Mouse (Mus musculus) hindbrain, embryonic 11.5 days (tissue): Measurements from ENCODE around the gene Hist1h4a. TPM values are rescaled to one million over a fixed set of nuclear protein-coding genes. Genes with fewer than 3 reads are reported as not detected.

ENCODE experiments used
- ATAC-seq: fragments of 200-750 bp; cut with Nextera tagmentation; 2 replicates; pipeline ENCODE4 v1.8.0; 2017; ENCODE audit warnings: mild to moderate bottlenecking, moderate TSS enrichment, moderate library complexity; ENCODE audit not compliant: low FRiP score
- DNase-seq: peaks from one replicate; pipeline ENCODE4 v3.0.0-alpha.2; 2015; ENCODE audit warnings: low spot score
- H3K27ac ChIP-seq: fragments of 300-500 bp; sonication (generic); 2 replicates; pipeline ENCODE4 v1.5.1; 2014; ENCODE audit warnings: mild to moderate bottlenecking, low read depth, low read length
- H3K27me3 ChIP-seq: fragments of 300-500 bp; sonication (generic); 2 replicates; pipeline ENCODE4 v1.6.1; 2014; ENCODE audit warnings: mild to moderate bottlenecking, low read length, moderate library complexity, mixed read lengths; ENCODE audit not compliant: control insufficient read depth, insufficient read depth
- H3K36me3 ChIP-seq: fragments of 300-500 bp; sonication (generic); 2 replicates; pipeline ENCODE4 v1.6.1; 2014; ENCODE audit warnings: mild to moderate bottlenecking, low read length, moderate library complexity, mixed read lengths; ENCODE audit not compliant: control insufficient read depth, insufficient read depth
- H3K4me1 ChIP-seq: fragments of 300-500 bp; sonication (generic); replicated peaks from 2 replicates; pipeline ENCODE4 v1.6.1; 2014; ENCODE audit warnings: low read length, mixed read lengths; ENCODE audit not compliant: control insufficient read depth, insufficient read depth
- H3K4me2 ChIP-seq: fragments of 300-500 bp; sonication (generic); replicated peaks from 2 replicates; pipeline ENCODE4 v1.6.1; 2014; ENCODE audit warnings: mild to moderate bottlenecking, low read depth, low read length
- H3K4me3 ChIP-seq: fragments of 300-500 bp; sonication (generic); 2 replicates; pipeline ENCODE4 v1.5.1; 2014; ENCODE audit warnings: low read depth, low read length
- H3K9ac ChIP-seq: fragments of 300-500 bp; sonication (generic); 2 replicates; pipeline ENCODE4 v1.6.1; 2014; ENCODE audit warnings: low read depth, low read length
- H3K9me3 ChIP-seq: fragments of 300-500 bp; sonication (generic); 2 replicates; pipeline ENCODE4 v1.6.1; 2016; ENCODE audit warnings: low read length; ENCODE audit not compliant: control insufficient read depth
- WGBS: fragments of 180-500 bp; shearing (Covaris S2); extraction: QIAGEN DNeasy Blood & Tissue Kit; methylation state at CpG from one replicate; pipeline ENCODE4 v1.1.7; 2014; 5-methylcytosine and 5-hydroxymethylcytosine counted together
- polyA plus RNA-seq: library from polyadenylated mRNA; unstranded; fragments of >200 nt; fragmentation: Nextera tagmentation; extraction: Ambion mirVana; gene quantifications from 2 replicates; pipeline ENCODE4 v1.2.1, GENCODE M21; 2014

Hist1h4a gene
- polyA plus RNA-seq, 1 experiment from 2014 or later, result not detected

DNA sequence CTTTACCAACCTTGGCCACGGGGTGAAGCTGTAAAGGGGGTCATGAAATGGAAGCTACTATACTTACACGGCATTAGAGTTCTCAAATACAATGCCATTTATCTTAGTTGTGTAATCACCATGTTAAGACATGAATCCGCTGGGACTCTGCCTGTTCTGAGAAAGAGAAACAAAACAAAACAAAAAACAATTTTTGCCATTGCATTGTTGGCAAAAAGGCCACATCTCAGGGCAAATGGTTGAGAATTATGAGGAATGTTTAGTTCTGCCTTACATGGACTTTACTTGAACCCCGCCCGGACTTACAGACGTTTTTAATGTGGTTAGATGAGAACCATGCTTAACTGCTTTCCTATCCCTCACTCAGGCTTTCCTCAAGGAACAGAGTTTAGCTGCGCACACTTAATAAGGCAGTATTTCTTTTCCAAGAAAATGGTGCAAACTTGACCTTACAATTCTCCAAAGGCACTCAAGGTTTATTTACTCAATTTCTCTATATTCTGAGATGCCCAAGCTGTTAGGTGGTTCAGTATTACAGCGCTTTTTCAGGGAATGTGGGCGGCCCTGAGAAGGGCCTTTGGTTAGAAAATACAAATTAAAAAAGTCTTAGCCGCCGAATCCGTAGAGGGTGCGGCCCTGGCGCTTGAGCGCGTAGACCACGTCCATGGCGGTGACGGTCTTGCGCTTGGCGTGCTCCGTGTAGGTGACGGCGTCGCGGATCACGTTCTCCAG lies 624 bp downstream of the Hist1h4a start:
- Histone ChIP-seq H3K4me2 (peak overlapping the region; percentile 46), H3K9me3 (no peaks in the 10 kb centered on the region), H3K9ac (peak overlapping the region; percentile 34; the same call in 1 of the 2 replicates), H3K27me3 (no peaks in the 10 kb centered on the region), H3K4me3 (peak overlapping the region; percentile 35), H3K27ac (peak overlapping the region; percentile 83), H3K36me3 (no peaks in the 10 kb centered on the region), H3K4me1 (peaks cover 8% of the 10 kb centered on the region; the same call in 1 of the 2 replicates)
- DNase-seq (peak; percentile 50), ATAC-seq (peak; percentile 20; the same call in 1 of the 2 replicates)
- 2% methylated on average over 20 of the region's 27 CpGs for WGBS

DNA sequence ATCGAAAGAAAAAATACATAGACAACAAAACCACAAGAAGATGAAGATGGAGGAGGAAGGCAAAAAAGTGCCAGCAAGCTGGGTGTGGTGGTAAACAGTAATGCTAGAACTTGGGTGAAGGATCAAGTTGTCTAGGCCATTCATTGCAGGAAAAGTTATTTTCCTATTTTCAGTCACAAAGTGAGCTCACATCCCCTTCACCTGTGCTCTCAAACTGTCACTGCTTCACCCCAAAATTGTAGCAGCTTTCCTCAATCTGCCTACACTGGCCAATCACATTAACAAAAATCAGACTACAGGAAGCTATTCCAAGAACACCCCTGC lies 1.2 kb downstream of the Hist1h4a start:
- 72% methylated on average over 1 of the region's 1 CpGs for WGBS
- Histone ChIP-seq H3K4me2 (peak overlapping the region; percentile 46), H3K36me3 (no peaks in the 10 kb centered on the region), H3K9me3 (no peaks in the 10 kb centered on the region), H3K4me3 (peak overlapping the region; percentile 13), H3K4me1 (peaks cover 8% of the 10 kb centered on the region; the same call in 1 of the 2 replicates), H3K27ac (peak overlapping the region; percentile 83), H3K27me3 (no peaks in the 10 kb centered on the region), H3K9ac (no peak overlapping the region)
- DNase-seq, result no peak
- no peak for ATAC-seq

- no peak overlapping the region for H3K4me2 ChIP-seq
- H3K4me1 ChIP-seq, result peaks cover 7% of the 10 kb centered on the region; the same call in 1 of the 2 replicates
- no peaks in the 10 kb centered on the region for H3K27me3 ChIP-seq
- no peaks in the 10 kb centered on the region for H3K36me3 ChIP-seq
- 69% methylated on average over 3 of the region's 3 CpGs for WGBS
- no peak overlapping the region for H3K27ac ChIP-seq
- DNase-seq, result no peak
- no peak overlapping the region for H3K4me3 ChIP-seq
- no peaks in the 10 kb centered on the region for H3K9me3 ChIP-seq
- ATAC-seq, result no peak
- H3K9ac ChIP-seq, result no peak overlapping the region
Observed at GRCm38 (mm10) chr13:23759251-23759771, 1.7 kb downstream of the Hist1h4a start.

DNA sequence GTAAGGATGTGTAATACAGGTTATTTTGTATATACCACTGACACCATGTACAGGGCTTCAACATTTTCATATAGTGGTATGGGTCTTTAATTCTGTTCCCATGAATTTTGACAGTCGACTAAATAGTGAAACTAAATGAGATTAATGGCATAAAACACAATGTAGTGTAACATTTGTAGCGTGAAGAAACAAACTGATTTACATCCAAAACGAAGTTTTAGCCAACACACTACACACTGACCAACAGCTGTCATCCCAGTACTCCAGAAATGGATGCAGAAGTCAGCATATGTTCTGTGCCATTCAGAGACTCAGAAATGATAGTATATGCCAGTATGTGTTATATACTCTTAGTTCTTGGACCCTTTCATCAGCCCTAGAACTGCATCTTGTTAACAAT lies 3.1 kb downstream of the Hist1h4a start:
- no peaks in the 10 kb centered on the region for H3K36me3 ChIP-seq
- WGBS, result 63% methylated on average over 3 of the region's 3 CpGs
- no peak for DNase-seq
- no peaks in the 10 kb centered on the region for H3K9me3 ChIP-seq
- no peak overlapping the region for H3K9ac ChIP-seq
- H3K4me3 ChIP-seq, result no peak overlapping the region
- no peak for ATAC-seq
- H3K4me1 ChIP-seq, result peaks cover 5% of the 10 kb centered on the region; the same call in 1 of the 2 replicates
- no peaks in the 10 kb centered on the region for H3K27me3 ChIP-seq
- H3K27ac ChIP-seq, result no peak overlapping the region
- H3K4me2 ChIP-seq, result no peak overlapping the region

DNA sequence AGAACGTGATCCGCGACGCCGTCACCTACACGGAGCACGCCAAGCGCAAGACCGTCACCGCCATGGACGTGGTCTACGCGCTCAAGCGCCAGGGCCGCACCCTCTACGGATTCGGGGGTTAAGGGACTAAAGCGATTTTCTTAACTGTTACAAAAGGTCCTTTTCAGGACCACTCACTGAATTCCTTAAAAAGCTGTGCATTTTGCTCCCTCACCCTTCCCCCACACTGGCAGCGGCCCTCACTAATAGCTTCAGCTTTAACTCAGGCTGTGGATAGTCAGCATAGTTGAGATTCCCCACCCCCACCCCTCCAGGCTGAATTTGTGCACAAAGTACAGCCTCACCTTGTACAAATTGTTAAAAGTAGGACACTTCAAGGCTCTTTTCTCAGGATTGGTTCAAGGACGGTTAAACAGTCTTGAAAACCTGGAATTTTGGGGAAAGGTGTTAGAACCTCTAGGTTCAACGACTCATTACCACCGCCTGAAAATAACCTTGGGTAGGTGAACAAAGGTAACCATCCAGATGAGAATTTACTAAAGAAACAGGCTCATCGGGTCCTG lies 3.7 kb downstream of the Hist1h4a start:
- WGBS, result 3% methylated on average over 12 of the region's 23 CpGs
- Histone ChIP-seq H3K27ac (peak overlapping the region; percentile 82), H3K36me3 (no peaks in the 10 kb centered on the region), H3K9ac (peak overlapping the region; percentile 53), H3K27me3 (no peaks in the 10 kb centered on the region), H3K4me1 (peaks cover 5% of the 10 kb centered on the region; the same call in 1 of the 2 replicates), H3K9me3 (no peaks in the 10 kb centered on the region), H3K4me2 (peak overlapping the region; percentile 48), H3K4me3 (peak overlapping the region; percentile 32)
- peak; percentile 65 for DNase-seq
- ATAC-seq, result no peak

DNA sequence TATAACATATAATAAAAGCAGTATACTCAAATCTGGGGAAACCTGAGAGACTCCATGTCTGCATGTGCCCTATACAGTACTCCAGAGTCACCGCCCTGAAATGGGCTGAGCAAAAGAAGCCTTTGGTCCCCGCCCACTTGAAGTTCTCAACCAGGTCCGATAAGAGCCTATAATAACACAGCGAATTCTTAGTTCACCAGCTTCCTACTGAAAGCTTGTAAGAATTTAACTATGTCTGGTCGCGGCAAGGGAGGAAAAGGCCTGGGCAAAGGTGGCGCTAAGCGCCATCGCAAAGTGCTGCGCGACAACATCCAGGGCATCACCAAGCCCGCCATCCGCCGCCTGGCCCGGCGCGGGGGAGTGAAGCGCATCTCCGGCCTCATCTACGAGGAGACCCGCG lies 4.2 kb downstream of the Hist1h4a start, which contains the start of gene Hist1h4b:
Gene Hist1h4b (plus strand): TSS at position 224 of the 400 bp plus-strand sequence.
- Histone ChIP-seq H3K27ac (peak within 1 kb of the TSS; percentile 82), H3K9me3 (no peaks in the 10 kb centered on the region), H3K4me3 (peak within 1 kb of the TSS; percentile 32), H3K4me1 (peaks cover 5% of the 10 kb centered on the region; the same call in 1 of the 2 replicates), H3K4me2 (peak within 1 kb of the TSS; percentile 48), H3K36me3 (no peaks in the 10 kb centered on the region), H3K9ac (peak within 1 kb of the TSS; percentile 53), H3K27me3 (no peaks in the 10 kb centered on the region)
- DNase-seq (peak; percentile 94), ATAC-seq (peak; percentile 71)
- WGBS, result under 1% methylated on average over 12 of the region's 22 CpGs

- H3K9ac ChIP-seq, result no peak overlapping the region
- no peaks in the 10 kb centered on the region for H3K9me3 ChIP-seq
- H3K4me3 ChIP-seq, result no peak overlapping the region
- no peaks in the 10 kb centered on the region for H3K36me3 ChIP-seq
- peaks cover 5% of the 10 kb centered on the region; the same call in 1 of the 2 replicates for H3K4me1 ChIP-seq
- no peak overlapping the region for H3K27ac ChIP-seq
- no peak for DNase-seq
- H3K4me2 ChIP-seq, result no peak overlapping the region
- no peak for ATAC-seq
- no peaks in the 10 kb centered on the region for H3K27me3 ChIP-seq
Observed at GRCm38 (mm10) chr13:23755000-23755399, 6.0 kb downstream of the Hist1h4a start.

DNA sequence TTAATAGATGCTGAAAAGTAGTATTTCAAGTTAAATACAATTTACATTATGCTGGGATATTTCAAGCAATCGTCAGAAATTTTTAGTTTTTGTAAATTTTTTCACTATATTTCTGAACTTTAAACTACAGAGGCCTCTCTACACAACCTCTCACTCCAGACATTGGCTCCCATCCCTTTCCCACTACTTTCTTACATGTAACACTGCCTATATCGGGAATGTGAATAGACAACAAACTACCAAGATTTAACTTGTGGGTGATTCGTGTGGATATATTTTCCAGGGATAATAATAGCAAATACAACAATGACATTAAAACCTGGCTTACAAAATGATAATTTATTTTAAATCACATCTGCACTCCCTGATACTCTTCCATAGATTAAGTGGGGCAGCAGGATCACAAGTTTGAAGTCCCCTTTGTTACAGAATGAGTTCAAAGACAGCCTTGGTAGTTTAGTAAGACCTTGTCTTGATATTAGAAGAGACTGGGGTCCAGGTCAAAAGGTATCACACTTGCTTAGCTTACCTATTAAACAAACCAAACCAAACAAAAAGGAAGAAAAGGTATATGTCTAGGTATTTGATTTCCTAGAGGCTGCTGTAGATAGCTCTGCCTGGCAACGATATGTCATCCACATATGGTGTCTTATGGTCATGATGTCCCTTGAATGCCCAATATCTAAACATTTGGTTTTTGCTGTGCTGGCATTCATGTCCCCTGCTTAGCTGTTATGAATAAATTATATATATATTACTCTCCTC lies 7.5 kb downstream of the Hist1h4a start:
- WGBS, result 65% methylated on average over 4 of the region's 4 CpGs
- H3K27ac ChIP-seq, result peak overlapping the region; percentile 54; the same call in 1 of the 2 replicates
- H3K4me2 ChIP-seq, result peak overlapping the region; percentile 39; the same call in 1 of the 2 replicates
- 0 out of 2 replicates have a peak, but pooled peaks cover 3% of the 10 kb centered on the region for H3K4me1 ChIP-seq
- H3K27me3 ChIP-seq, result no peaks in the 10 kb centered on the region
- H3K9ac ChIP-seq, result no peak overlapping the region
- no peak overlapping the region; the same call in 1 of the 2 replicates for H3K4me3 ChIP-seq
- DNase-seq (no peak), ATAC-seq (no peak)
- no peaks in the 10 kb centered on the region for H3K9me3 ChIP-seq
- H3K36me3 ChIP-seq, result no peaks in the 10 kb centered on the region
